Mouse (Mus musculus) bone marrow macrophage, adult 2 months (primary cell): ENCODE data around the gene Antxr1.

Source experiments
- CTCF ChIP-seq: IDR thresholded peaks from 2 replicates; pipeline ENCODE4 v1.5.1; 2012; ENCODE audit warnings: low read depth, mild to moderate bottlenecking, low read length, moderate library complexity
- POLR2A ChIP-seq: IDR thresholded peaks from 2 replicates; pipeline ENCODE4 v1.6.1; 2012; ENCODE audit warnings: mild to moderate bottlenecking, low read depth, low read length, borderline replicate concordance

DNA sequence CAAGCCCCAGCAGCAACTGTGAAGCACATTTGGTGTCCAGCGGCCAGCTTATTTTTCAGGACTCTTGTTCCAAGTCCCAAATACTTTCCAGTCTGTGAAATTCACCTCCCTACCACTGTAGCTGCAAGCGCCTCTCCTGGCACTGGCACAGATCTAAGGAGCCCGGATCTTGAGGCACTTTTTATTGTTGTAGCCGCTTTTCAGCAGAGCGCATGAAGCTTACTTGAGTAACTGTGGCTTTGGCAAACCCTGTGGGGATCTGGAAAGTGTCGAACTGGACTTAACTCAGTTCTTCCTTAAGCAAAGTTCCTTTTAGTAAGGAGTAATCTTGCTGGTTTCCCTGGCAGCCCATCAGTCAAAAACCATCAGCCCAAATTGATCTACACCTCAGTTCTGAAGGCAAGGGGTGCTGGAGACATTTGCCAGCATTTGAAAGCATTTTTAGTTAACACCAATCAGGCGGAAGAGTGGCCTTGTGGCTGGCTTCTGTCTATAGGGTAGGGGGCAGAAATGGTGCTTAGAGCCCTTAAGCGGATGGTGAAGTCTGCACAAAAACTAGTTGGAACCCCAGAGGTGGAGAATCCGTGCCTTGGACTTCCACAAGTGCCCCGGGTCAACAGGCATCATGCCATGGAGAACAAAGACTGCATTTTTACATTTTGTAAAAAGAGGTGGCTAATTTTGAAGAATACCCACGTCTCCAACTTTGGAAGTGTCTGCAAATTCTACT, 1.1 kb downstream of the Antxr1 start:
- TF ChIP-seq CTCF, result no peak
- no peak for TF ChIP-seq POLR2A
